Mouse (Mus musculus) cortical plate, adult 2 months (tissue): Measurements from ENCODE around the gene Emx2.

Experiments
- CTCF ChIP-seq: fragments of 200-500 bp; IDR thresholded peaks from 2 replicates; pipeline ENCODE4 v1.5.1; 2011; ENCODE audit warnings: mild to moderate bottlenecking, control low read depth, low read length; ENCODE audit not compliant: insufficient read depth; ENCODE audit errors: extremely low read depth
- POLR2A ChIP-seq: fragments of 200-500 bp; IDR thresholded peaks from 2 replicates; pipeline ENCODE4 v1.6.1; 2011; ENCODE audit warnings: mild to moderate bottlenecking, low read length, control low read depth; ENCODE audit not compliant: insufficient read depth; ENCODE audit errors: extremely low read depth

GRCm38 (mm10) chr19:59460328-59461115, 2.4 kb downstream of the Emx2 start:
- no peak for TF ChIP-seq POLR2A
- TF ChIP-seq CTCF: no peak
